Mouse (Mus musculus) CH12.LX (cell line): ENCODE results near the gene Otx2.

Experiments used
- E2F4 ChIP-seq: IDR thresholded peaks from 2 replicates; pipeline ENCODE4 v1.6.1; 2011; ENCODE audit warnings: low read depth, low read length, improper control_type of control experiment; ENCODE audit not compliant: insufficient replicate concordance
- NELFE ChIP-seq: IDR thresholded peaks from 2 replicates; pipeline ENCODE4 v1.6.1; 2011; ENCODE audit warnings: low read depth, low read length, improper control_type of control experiment
- POLR2A ChIP-seq: IDR thresholded peaks from 2 replicates; pipeline ENCODE4 v1.6.1; 2011; ENCODE audit warnings: low read depth, mild to moderate bottlenecking, improper control_type of control experiment, low read length

- TF ChIP-seq POLR2A (no peak), NELFE (no peak), E2F4 (no peak)
Observed at GRCm38 (mm10) chr14:48667396-48667795, 6.2 kb downstream of the Otx2 start.
